Mouse (Mus musculus): ENCODE results near the gene Stat5b. TPM values are rescaled to one million over a fixed set of nuclear protein-coding genes. Genes with fewer than 3 reads are reported as not detected.

Stat5b gene
- total RNA-seq (2017) = 58.8 and 66.2 TPM in 2 replicates

DNA sequence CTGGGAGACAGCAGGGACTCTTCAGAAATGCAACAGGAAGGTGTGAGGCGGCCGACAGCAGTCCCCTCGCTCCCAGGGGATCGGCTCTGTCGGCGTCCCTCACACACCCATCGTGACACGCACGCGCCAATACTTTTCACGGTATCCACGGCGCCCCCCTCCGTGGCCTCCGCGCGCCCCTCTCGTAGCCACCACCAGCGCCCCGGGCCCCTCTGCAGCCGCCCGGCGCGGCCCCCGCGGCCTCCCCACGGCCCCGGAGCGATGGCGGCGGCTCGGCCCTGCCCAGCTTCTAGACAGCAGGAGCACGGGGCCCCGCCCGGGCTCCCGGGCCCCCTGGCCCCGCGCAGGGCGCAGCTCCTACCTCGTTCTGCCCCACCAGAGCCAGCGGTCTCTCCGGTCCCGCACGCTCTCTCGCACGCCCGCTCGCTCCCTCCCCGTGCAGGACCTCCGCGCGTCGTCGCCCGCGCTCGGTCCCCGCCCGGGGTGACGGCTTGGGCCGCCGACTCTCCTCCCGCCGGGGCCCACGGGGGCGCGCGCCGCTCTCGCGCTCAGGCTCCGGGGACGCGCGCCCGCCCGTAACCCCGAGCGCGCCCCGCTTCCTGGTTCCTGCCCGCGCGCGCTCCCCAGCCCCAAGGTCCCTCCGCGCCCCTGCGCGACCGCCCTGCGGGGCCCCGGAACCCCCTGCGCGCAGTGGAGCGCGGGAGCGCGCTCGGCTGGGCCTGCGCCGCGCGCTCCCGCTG lies at the start of gene Stat5b:
Gene Stat5b (minus strand): TSS at position 687 of the 740 bp plus-strand sequence.
- ATAC-seq (replicated peaks in 1 of 2; ENCODE audit: insufficient read depth in 1 of 2, low FRiP score in 2 of 2, low TSS enrichment in 1 of 2, low read depth in 1 of 2, poor library complexity in 2 of 2, severe bottlenecking in 2 of 2) = peak; percentile 39 to 46; a peak in 2 of 4 replicates

DNA sequence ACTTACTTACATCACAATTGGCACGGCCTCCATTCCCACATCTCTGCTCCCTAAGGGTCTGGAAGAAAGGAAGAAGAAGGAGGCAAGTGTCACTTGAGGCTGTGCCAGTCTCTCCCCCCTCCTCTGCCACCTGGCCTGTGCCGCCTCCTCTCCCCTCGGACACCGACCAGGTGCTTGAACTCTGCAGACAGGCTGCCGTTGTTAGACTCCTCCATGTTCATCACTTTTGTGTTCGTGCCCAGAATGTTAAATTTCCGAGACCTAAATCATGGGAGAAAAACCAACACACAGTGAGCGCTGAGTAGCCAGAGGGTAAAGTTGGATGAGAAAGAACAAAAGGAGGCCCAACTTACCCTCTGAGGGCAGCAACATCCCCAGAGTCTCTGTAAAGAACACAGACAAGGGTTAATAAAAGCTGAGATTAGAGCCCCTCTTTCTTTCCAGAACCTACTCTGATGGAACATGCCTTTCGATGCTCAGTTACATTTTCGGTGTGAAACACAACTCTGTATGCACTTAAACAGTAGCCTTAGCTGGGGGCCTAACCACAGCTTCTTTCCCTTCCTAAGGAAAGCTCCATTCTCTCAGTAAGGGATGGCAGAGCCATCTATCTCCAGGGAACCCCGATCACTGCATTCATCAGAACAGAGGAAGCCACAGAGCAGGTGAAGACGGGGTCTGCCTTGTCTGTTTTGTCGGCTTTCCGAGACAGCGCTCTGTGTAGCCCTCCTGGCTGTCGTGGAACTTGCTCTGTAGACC lies 48.1 kb upstream of the Stat5b start:
- ATAC-seq (replicated peaks in 1 of 2; ENCODE audit: insufficient read depth in 1 of 2, low FRiP score in 2 of 2, low TSS enrichment in 1 of 2, low read depth in 1 of 2, poor library complexity in 2 of 2, severe bottlenecking in 2 of 2) = no peak

DNA sequence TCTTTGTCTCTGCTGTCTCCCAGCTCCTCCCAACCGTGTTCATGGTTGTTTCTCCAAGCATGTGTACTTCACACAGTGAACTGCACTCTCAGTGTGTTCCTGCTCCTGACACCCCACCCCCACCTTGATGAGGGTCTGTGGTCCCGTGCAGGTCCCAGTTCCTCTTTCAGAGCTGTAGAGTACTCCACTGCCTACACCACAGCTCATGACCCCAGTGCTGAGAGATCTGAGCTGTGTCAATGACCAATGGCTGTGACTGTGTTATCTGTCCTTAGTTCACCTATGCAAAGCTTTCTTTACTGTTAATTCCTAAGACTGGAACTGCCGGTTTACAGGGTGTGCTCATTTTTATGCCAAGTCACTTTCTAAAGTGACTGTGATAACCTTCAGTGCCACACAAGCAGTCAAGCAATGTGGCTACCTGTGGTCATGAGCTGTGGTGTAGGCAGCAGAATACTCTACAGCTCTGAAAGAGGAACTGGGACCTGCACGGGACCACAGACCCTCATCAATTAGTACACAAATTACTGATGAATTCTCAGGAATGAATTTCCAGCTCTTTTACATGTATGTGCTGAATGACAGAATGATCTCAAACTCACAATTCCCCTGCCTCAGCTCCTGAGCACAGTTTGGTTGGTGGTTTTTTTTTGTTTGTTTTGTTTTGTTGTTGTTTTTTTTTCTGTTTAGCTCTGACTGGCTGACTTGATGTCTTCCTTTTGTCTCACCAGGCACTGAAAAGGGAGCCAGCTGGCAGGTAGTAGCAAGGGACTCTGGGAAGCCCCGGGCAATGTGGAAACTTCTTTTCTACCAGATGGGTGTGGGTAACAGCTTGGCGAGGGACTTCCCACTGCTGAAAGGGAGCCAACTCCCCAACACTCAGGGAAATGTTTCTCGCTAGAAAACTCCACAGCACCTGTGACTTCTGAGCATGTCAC lies 47.0 kb upstream of the Stat5b start:
- ATAC-seq (replicated peaks in 1 of 2; ENCODE audit: insufficient read depth in 1 of 2, low FRiP score in 2 of 2, low TSS enrichment in 1 of 2, low read depth in 1 of 2, poor library complexity in 2 of 2, severe bottlenecking in 2 of 2) = no peak

DNA sequence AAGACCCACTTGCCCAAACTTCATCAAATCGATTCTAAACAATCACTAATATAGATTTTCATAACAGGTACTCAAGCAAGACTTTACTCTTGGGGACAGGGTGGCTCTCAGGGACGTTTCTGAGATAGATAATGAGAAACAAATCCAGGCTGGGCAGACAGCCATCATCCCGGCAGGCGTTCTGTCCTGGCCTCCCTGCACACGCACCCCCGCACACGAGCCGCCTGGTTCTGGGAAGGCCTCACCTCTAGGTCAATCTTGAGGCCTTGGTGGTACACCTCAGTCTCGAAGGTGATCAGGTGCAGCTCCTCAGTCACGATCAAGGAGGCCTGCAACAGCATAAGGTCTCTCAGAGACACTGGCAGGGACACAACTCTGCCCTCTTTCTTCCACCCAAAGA lies 45.6 kb upstream of the Stat5b start:
- ATAC-seq (replicated peaks in 1 of 2; ENCODE audit: insufficient read depth in 1 of 2, low FRiP score in 2 of 2, low TSS enrichment in 1 of 2, low read depth in 1 of 2, poor library complexity in 2 of 2, severe bottlenecking in 2 of 2) = no peak

DNA sequence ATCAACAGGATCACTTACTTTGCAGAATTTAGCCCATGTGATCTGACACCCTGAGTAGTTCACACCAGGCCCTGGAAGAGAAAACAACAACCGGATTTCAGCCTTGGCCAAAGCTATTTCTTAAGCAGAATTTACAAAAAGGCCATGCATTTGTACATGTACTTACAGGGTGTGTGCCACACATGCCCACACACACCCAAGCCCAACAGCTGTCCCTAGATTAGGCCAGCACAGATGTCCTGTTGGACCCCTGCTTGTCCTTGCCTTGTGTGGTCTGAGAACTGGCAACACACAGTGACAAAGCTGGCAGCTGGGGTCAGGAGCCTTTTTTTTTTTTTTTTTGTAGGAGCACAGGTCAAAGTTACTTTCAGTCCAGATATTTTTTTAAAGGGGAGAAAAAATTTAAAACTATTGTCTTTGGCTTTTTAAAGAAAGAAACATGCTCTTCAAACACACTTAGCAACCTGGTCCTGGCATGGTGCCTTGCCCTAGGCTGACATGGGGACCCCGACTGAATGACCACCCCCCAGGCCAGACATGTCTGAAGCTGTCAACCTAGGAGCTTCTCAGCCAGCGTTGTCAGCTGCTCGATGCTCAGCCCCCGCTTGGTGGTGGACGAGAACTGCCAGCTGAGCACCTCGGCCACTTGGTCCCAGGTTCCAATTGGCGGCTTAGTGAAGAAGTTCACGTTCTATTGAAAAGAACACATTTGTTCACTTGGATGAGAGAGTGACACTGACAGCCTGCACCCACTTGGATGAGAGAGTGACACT lies 43.8 kb upstream of the Stat5b start:
- ATAC-seq (replicated peaks in 1 of 2; ENCODE audit: insufficient read depth in 1 of 2, low FRiP score in 2 of 2, low TSS enrichment in 1 of 2, low read depth in 1 of 2, poor library complexity in 2 of 2, severe bottlenecking in 2 of 2) = no peak

DNA sequence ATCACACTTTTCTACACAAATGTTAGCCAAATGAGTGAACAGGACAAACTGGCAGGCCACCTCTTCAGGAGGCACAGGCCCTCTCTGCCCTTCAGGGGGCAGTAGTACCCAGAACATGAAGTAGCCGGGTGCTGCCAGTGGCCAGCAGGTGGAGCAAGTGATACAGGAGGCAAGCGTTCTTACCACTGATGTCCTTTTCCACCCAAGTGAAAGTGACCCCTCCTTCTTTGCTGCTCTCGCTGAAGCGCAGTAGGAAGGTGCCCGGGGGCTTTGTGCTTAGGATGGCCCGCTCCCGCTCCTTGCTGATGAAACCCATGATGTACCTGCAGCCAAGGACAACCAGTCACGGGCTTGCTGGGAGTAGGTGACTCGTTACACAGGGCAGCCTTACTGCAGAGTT lies 43.0 kb upstream of the Stat5b start:
- ATAC-seq (replicated peaks in 1 of 2; ENCODE audit: insufficient read depth in 1 of 2, low FRiP score in 2 of 2, low TSS enrichment in 1 of 2, low read depth in 1 of 2, poor library complexity in 2 of 2, severe bottlenecking in 2 of 2) = peak; percentile 67 to 74

DNA sequence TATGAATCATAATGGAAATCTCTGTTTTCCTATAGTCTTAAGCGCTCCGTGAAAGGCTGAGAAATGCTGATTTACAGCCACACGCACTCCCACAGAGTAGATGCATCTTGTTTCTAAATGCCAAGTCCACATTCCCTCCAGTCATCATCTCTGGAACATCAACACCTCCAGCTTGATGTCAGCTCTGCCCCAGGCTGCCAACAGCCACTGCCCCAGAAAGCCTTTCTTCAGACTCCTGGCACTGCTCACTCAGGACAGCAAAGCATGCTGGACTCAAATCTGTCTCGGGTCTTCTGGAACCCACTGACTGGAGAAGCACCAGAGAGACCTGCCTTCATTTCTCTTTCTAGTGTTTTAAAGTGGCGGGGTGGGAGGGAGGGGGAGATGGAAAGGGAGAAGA lies 41.9 kb upstream of the Stat5b start:
- no peak for ATAC-seq (replicated peaks in 1 of 2; ENCODE audit: insufficient read depth in 1 of 2, low FRiP score in 2 of 2, low TSS enrichment in 1 of 2, low read depth in 1 of 2, poor library complexity in 2 of 2, severe bottlenecking in 2 of 2)

DNA sequence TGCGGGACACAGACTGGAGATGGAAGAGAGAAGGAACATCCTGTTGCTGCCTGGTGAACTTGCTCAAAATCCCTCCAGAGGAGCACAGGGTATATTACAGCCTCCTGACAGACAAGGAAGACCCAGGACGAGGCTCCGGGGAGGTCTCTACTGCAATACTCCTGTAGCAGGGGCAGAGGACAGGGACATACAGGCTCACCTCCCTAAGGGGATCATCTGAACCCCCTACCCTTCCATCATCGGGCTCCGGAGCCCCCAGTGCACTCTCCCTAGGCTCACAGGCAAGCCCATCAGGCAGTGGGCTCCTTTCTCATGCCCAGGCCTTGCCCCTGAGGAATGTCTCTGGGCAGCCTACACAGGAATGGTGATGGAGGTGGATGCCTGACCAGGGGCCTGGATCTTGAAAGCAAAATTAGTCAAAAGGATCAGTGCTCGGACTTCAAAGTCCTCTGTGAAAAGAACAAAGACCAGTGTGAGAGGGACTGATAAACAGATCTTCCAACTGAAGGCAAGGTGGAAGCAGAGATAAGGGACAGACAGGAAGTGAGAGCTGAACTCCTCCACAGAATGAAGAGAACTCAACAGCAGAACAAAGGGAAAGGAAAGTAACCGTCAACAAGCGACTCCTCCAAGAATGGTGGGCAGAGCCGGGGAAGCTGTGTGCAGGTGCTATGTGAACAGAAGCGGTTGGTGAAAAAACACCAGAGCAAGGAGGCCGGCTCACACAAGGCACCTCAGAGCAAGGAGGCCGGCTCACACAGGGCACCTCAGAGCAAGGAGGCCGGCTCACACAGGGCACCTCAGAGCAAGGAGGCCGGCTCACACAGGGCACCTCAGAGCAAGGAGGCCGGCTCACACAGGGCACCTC lies 41.0 kb upstream of the Stat5b start:
- peak; percentile 54 to 57 for ATAC-seq (replicated peaks in 1 of 2; ENCODE audit: insufficient read depth in 1 of 2, low FRiP score in 2 of 2, low TSS enrichment in 1 of 2, low read depth in 1 of 2, poor library complexity in 2 of 2, severe bottlenecking in 2 of 2)

DNA sequence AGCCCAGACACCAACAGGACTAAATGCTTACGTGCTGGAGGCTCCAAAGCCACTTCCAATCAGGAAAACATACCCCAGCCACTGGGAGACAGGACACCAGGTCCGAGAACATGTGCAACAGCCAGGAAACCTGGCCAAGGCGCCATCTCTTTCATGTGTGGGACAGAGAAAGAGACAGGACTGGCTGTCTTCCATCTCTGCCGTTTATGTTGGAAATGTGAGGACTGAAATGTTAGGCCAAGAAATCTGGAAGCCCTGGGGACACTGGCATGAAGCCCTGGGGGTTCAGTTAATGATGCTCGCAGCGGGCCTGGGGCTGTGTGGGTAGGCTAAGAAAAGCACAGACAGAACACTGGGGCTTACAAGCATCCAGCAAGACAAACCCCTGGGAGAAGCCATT lies 40.0 kb upstream of the Stat5b start:
- no peak for ATAC-seq (replicated peaks in 1 of 2; ENCODE audit: insufficient read depth in 1 of 2, low FRiP score in 2 of 2, low TSS enrichment in 1 of 2, low read depth in 1 of 2, poor library complexity in 2 of 2, severe bottlenecking in 2 of 2)

DNA sequence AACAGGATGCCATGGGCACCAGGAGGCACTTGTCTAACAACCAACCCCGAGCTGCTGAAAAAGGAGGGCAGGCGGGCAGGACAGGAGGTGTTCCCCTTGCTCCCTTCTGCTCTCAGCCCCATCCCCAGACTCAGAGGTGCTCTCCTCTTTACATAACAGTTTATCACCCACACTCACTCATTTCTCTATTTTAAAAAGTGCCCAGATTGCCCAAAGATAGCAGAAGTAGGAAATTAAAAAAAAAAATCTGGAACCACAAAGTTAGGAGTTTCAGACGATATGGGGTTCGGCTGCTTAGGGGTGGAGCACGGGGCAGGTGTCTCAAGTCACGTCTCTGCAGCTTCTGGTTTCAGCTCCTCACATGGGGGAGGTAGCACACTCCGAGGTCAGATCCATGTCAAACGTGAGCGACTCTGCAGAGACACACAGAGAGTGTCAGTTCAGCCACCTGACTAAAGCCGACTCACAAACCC lies 37.9 kb upstream of the Stat5b start:
- ATAC-seq (replicated peaks in 1 of 2; ENCODE audit: insufficient read depth in 1 of 2, low FRiP score in 2 of 2, low TSS enrichment in 1 of 2, low read depth in 1 of 2, poor library complexity in 2 of 2, severe bottlenecking in 2 of 2) = no peak

DNA sequence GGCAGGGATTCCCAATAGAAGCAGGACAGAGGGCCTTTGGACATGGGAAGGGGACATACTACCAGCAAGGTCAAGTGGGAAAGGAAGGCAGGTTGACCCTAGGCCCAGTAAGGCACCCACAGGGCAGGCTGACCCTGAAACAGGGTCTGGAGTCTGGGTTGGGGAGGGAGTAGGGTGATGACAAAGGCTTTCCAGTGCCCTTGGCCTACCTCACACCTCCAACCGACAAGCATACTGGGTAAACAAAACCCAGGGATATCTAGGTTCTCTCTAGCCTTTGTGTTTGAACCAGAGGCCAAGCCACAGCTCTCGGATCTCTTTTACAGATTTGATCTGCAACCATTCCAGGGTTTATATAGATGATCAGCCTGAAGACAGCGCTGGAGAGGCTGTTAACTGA lies 37.2 kb upstream of the Stat5b start:
- no peak for ATAC-seq (replicated peaks in 1 of 2; ENCODE audit: insufficient read depth in 1 of 2, low FRiP score in 2 of 2, low TSS enrichment in 1 of 2, low read depth in 1 of 2, poor library complexity in 2 of 2, severe bottlenecking in 2 of 2)

DNA sequence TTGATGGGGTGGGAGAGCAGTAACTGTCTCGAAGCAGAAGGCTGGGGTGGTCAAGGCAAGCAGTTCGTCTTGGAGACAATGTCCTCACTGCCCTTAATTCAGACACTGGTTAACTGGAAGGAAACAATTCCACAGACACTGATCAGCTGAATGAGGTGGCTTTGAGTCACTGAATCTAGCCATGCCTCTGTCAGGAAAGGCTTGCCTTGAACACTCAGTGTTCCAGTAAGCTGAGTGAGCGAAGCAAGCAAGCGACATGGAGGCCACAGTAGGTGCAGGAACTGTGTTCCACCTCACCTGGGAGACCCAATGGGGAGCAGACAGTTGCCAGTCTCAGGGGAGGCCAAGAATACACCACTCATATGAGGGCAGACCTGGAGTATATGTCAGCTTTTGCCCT lies 36.7 kb upstream of the Stat5b start:
- no peak for ATAC-seq (replicated peaks in 1 of 2; ENCODE audit: insufficient read depth in 1 of 2, low FRiP score in 2 of 2, low TSS enrichment in 1 of 2, low read depth in 1 of 2, poor library complexity in 2 of 2, severe bottlenecking in 2 of 2)

DNA sequence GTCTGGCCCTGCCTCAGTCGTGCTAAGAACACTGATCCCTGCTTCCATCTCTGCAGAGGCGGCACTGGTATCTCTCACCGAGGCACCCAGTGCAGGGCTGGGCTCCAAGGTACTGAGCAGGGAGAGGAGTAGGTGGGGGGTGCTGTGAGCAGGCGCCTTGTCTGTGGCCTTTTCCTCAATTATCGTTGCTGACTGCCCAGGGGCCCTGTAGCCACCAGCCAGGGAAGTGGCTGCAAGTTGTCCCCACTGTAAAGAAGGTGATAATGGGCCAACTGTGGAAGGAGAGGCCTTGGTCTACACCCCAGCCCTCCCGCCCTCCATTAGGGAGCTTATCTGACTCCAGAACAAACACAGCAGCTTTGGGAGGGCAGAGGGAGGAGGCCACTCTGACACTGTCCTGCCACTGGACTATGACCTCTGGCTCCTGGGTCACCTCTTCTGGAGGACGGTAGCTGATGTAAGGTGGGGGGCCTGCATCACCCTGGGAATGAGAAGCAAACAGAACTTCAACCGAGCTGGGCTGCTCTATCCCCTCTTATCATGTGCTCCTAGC lies 35.7 kb upstream of the Stat5b start:
- ATAC-seq (replicated peaks in 1 of 2; ENCODE audit: insufficient read depth in 1 of 2, low FRiP score in 2 of 2, low TSS enrichment in 1 of 2, low read depth in 1 of 2, poor library complexity in 2 of 2, severe bottlenecking in 2 of 2) = no peak

DNA sequence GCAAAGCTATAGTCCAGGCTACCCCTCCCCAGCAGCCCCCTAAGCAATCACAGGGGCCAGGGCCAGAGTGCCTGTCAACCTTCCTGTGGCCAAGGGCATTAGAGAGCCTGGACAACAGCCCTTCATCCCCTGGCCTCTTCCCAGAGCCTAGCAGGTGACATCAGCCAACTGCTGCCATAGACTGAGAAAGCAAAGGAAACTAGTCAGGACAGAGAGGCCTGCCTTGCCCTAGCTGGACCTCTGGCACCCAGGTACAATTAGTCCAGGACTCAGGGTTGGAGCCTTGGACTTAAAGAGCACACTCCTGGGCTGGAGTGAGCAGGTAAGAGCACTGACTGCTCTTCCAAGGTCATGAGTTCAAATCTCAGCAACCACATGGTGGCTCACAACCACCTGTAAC lies 34.9 kb upstream of the Stat5b start:
- ATAC-seq (replicated peaks in 1 of 2; ENCODE audit: insufficient read depth in 1 of 2, low FRiP score in 2 of 2, low TSS enrichment in 1 of 2, low read depth in 1 of 2, poor library complexity in 2 of 2, severe bottlenecking in 2 of 2) = no peak

DNA sequence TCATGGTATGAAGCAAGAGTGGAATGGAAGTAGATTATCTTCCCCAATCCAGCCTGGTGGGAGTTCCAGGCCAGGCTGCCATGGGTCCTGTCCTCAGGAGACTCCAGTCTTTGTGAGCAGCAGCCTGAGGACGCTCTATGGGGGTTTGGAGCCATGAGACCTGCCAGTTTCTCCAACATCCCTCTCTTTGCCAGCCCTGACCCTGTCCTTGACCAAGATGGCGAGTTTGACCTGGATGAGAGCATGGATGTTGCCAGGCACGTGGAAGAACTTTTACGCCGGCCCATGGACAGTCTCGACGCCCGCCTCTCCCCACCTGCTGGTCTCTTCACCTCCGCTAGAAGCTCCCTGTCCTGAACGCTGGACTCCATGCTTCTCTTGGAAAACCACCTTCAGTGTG lies 33.1 kb upstream of the Stat5b start:
- no peak for ATAC-seq (replicated peaks in 1 of 2; ENCODE audit: insufficient read depth in 1 of 2, low FRiP score in 2 of 2, low TSS enrichment in 1 of 2, low read depth in 1 of 2, poor library complexity in 2 of 2, severe bottlenecking in 2 of 2)
